ENCODE assay signal across 30 mouse cellular contexts in genomic region chr7:49957142-49957541, GRCm38 (mm10). TPM values are rescaled to one million over a fixed set of nuclear protein-coding genes. Genes with fewer than 3 reads are reported as not detected.
DNase-seq lines count a peak whose midpoint lies in the region; ATAC-seq and TF ChIP-seq lines count a peak whose summit lies in the region.
"Had no signal": no experiment of that assay in that cellular context is flagged by ENCODE, and none has a peak within 500 bp of the region (broad histone marks: within the 10 kb centered on the region; RNA-seq: fewer than 3 reads in every experiment).

No protein-coding gene starts in this region.

- no peak overlapping the region for H3K4me2 ChIP-seq in intestine, embryonic 15.5 days (replicated peaks)
- H3K4me2 ChIP-seq in intestine, postnatal 0 days (replicated peaks; ENCODE audit: low read depth): no peak overlapping the region
- H3K4me2 ChIP-seq in kidney, embryonic 14.5 days (replicated peaks; ENCODE audit: low read depth, low read length): no peak overlapping the region
- H3K4me2 ChIP-seq: heart, embryonic 11.5 days; hindbrain, embryonic 14.5 days; limb, embryonic 13.5 days; liver, embryonic 13.5 days; midbrain, embryonic 13.5 days; neural tube, embryonic 13.5 days had no signal

- no peak overlapping the region for H3K4me3 ChIP-seq in intestine, embryonic 15.5 days (replicated peaks)
- no peak overlapping the region for H3K4me3 ChIP-seq in intestine, postnatal 0 days (ENCODE audit: low read depth, low read length)
- H3K4me3 ChIP-seq in kidney, embryonic 14.5 days (ENCODE audit: low read length): no peak overlapping the region
- H3K4me3 ChIP-seq: limb, embryonic 13.5 days; liver, embryonic 13.5 days; midbrain, embryonic 13.5 days; neural tube, embryonic 13.5 days had no signal

- H3K9ac ChIP-seq in intestine, embryonic 15.5 days: no peak overlapping the region
- no peak overlapping the region for H3K9ac ChIP-seq in intestine, postnatal 0 days (ENCODE audit: low read depth, low read length)
- no peak overlapping the region for H3K9ac ChIP-seq in kidney, embryonic 14.5 days (ENCODE audit: low read depth, low read length)
- H3K9ac ChIP-seq: hindbrain, embryonic 14.5 days; limb, embryonic 13.5 days; liver, embryonic 13.5 days; midbrain, embryonic 13.5 days; neural tube, embryonic 13.5 days had no signal

- H3K27me3 ChIP-seq in intestine, embryonic 15.5 days (replicated peaks): no peaks in the 10 kb centered on the region
- no peaks in the 10 kb centered on the region for H3K27me3 ChIP-seq in intestine, postnatal 0 days (replicated peaks; ENCODE audit: control insufficient read depth, insufficient read depth, low read length)
- no peaks in the 10 kb centered on the region for H3K27me3 ChIP-seq in kidney, embryonic 14.5 days (ENCODE audit: control insufficient read depth, insufficient read depth, low read length)
- H3K27me3 ChIP-seq: liver, embryonic 13.5 days; midbrain, embryonic 13.5 days; neural tube, embryonic 13.5 days had no signal

- H3K36me3 ChIP-seq in intestine, embryonic 15.5 days: no peaks in the 10 kb centered on the region
- H3K36me3 ChIP-seq in intestine, postnatal 0 days (ENCODE audit: control insufficient read depth, insufficient read depth): no peaks in the 10 kb centered on the region
- no peaks in the 10 kb centered on the region for H3K36me3 ChIP-seq in kidney, embryonic 14.5 days (ENCODE audit: control insufficient read depth, insufficient read depth, low read length)
- H3K36me3 ChIP-seq: limb, embryonic 13.5 days; liver, embryonic 13.5 days; midbrain, embryonic 13.5 days had no signal

- H3K4me1 ChIP-seq in intestine, embryonic 15.5 days (replicated peaks): 0 out of 2 replicates have a peak, but pooled peaks cover 4% of the 10 kb centered on the region
- H3K4me1 ChIP-seq in intestine, postnatal 0 days (replicated peaks; ENCODE audit: control insufficient read depth, insufficient read depth, low read length): no peaks in the 10 kb centered on the region
- H3K4me1 ChIP-seq in kidney, embryonic 14.5 days (ENCODE audit: control insufficient read depth, insufficient read depth, low read length): no peaks in the 10 kb centered on the region
- H3K4me1 ChIP-seq: limb, embryonic 13.5 days; liver, embryonic 13.5 days had no signal

- no peak for TF ChIP-seq CTCF in intestine, postnatal 0 days (IDR thresholded peaks at IDR 0.05; ENCODE audit: low read depth)

- H3K9me3 ChIP-seq in intestine, embryonic 15.5 days: no peaks in the 10 kb centered on the region
- no peaks in the 10 kb centered on the region for H3K9me3 ChIP-seq in intestine, postnatal 0 days (ENCODE audit: control insufficient read depth)
- H3K9me3 ChIP-seq in kidney, embryonic 14.5 days (ENCODE audit: control insufficient read depth, low read length): no peaks in the 10 kb centered on the region
- H3K9me3 ChIP-seq: limb, embryonic 13.5 days; liver, embryonic 13.5 days; midbrain, embryonic 13.5 days; neural tube, embryonic 13.5 days had no signal

- DNase-seq in A20 (ENCODE audit: low read depth, low spot score): peak; percentile 12
- DNase-seq in kidney, postnatal 36 days: peak; percentile 20 to 40
- no peak for DNase-seq in lung, postnatal 25 days (ENCODE audit: low spot score)
- DNase-seq in layer of hippocampus, postnatal 10 days (ENCODE audit: low spot score in 2 of 2): no peak
- DNase-seq: adrenal gland, adult 8-10 months; cerebellum, adult 2 months; cerebellum, postnatal 14 days; gastrocnemius, postnatal 36 days; heart, adult 18-20 months; heart, postnatal 36 days; liver, embryonic 13.5 days; lung, adult 18-20 months; thymus, postnatal 4 days had no signal

- 55% methylated on average over 3 of the region's 3 CpGs for WGBS in intestine, embryonic 15.5 days
- 33% methylated on average over 3 of the region's 3 CpGs for WGBS in intestine, postnatal 0 days
- whole genome bisulfite sequencing in kidney, embryonic 14.5 days: 19% methylated on average over 3 of the region's 3 CpGs

- H3K27ac ChIP-seq in intestine, embryonic 15.5 days: no peak overlapping the region
- H3K27ac ChIP-seq in intestine, postnatal 0 days (ENCODE audit: low read depth, low read length): no peak overlapping the region
- no peak overlapping the region for H3K27ac ChIP-seq in kidney, embryonic 14.5 days (ENCODE audit: low read depth, low read length)
- H3K27ac ChIP-seq: hindbrain, embryonic 14.5 days; limb, embryonic 13.5 days; liver, embryonic 13.5 days; macrophage; midbrain, embryonic 13.5 days; neural tube, embryonic 13.5 days had no signal

- peak; percentile 66 for ATAC-seq in intestine, embryonic 15.5 days
- no peak for ATAC-seq in intestine, postnatal 0 days
- peak; percentile 56; the same call in 1 of the 2 replicates for ATAC-seq in kidney, embryonic 14.5 days (ENCODE audit: low FRiP score, low TSS enrichment)
- ATAC-seq: activated CD4-positive, CD25-positive, alpha-beta regulatory T cell, adult 4 months; forebrain, embryonic 14.5 days; lung, postnatal 0 days; midbrain, embryonic 13.5 days had no signal

RNA-seq across cellular contexts. Expression of gene Nell1, which starts 17.5 kb away (rescaled TPM):
- polyA plus RNA-seq in intestine, embryonic 15.5 days (2015; fragmentation: Nextera tagmentation; extraction: Ambion mirVana): 4.0 and 4.3 TPM in 2 replicates
- 1.8 and 1.9 TPM in 2 replicates for polyA plus RNA-seq in intestine, postnatal 0 days (2015; fragmentation: Nextera tagmentation; extraction: Ambion mirVana)
- 7.8 and 14.6 TPM in 2 replicates for polyA plus RNA-seq in kidney, embryonic 14.5 days (2014; fragmentation: Nextera tagmentation; extraction: Ambion mirVana)
- 10 to 100 TPM; 66.0 to 75.2 TPM for total RNA-seq in layer of hippocampus, postnatal 10 days (2021)
- total RNA-seq: gastrocnemius, postnatal 36 days; heart, adult 18-20 months; heart, postnatal 36 days; megakaryocyte-erythroid progenitor cell, adult 5-6 weeks had no signal
- polyA plus RNA-seq: macrophage had no signal

RNA-seq across cellular contexts. Expression of gene Slc6a5, which starts 47.2 kb away (rescaled TPM):
- polyA plus RNA-seq in intestine, embryonic 15.5 days (2015; fragmentation: Nextera tagmentation; extraction: Ambion mirVana): not detected in 2 replicates
- polyA plus RNA-seq in intestine, postnatal 0 days (2015; fragmentation: Nextera tagmentation; extraction: Ambion mirVana): not detected in 2 replicates
- polyA plus RNA-seq in kidney, embryonic 14.5 days (2014; fragmentation: Nextera tagmentation; extraction: Ambion mirVana): not detected in 2 replicates
- total RNA-seq in layer of hippocampus, postnatal 10 days (2021): under 1 TPM; 0.11 to 0.16 TPM
- total RNA-seq: gastrocnemius, adult 18-20 months; gastrocnemius, postnatal 36 days; heart, adult 18-20 months; heart, postnatal 36 days; megakaryocyte-erythroid progenitor cell, adult 5-6 weeks had no signal
- polyA plus RNA-seq: activated CD4-positive, CD25-positive, alpha-beta regulatory T cell, adult 4 months; forebrain, embryonic 14.5 days; heart, embryonic 11.5 days; heart, embryonic 16.5 days; liver, embryonic 13.5 days; lung, postnatal 0 days; macrophage; stomach, embryonic 14.5 days; thymus, postnatal 0 days had no signal

Comparison
In these comparisons a context has a peak if more than half of its experiments do, and no peak if none do; other contexts are left out.
1. DNase-seq: peak in A20 (single experiment) and kidney, postnatal 36 days (2 of 2); none in lung, postnatal 25 days (single experiment) and layer of hippocampus, postnatal 10 days (0 of 2).